Mouse (Mus musculus) cerebellum, adult 11 months (tissue): ENCODE results near the gene Trim3.

Source experiments
- DNase-seq: peaks from one replicate; pipeline ENCODE4 v3.0.0; 2022

Trim3 gene

DNA sequence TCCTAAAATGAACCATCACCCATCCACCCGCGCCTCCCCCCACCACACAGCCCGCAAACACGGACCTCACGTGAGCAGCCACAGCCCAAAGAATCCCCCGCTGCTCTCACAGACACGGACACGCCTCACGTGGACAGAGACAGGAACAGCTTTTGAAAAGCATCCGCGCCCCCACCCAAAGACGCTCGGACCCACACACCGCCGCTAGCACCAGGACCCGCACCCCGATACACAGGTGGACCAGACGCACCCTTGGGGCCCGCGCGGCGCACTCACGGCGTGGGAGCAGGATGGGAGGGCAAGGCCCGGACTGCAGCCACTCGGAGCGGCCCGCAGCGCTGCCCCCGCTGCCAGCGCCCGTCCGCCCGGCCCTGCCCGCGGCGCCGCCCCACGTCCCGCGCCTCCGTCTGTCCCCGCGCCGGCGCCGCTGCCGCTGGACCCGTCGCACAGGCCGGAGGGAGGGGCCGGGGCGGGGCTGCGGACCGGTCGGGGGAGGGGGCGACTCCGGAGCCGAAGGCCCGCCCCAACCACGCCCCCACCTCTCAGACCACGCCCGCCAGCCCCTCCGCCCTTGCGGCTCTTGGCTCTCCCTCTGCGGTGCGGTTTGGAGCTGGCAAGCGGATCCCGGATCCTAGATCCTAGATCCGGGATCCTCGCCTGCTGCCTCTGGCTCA is at the start of gene Trim3:
TSS of gene Trim3 (minus strand) at position 445 of the 674 bp plus-strand sequence.
- DNase-seq: peak; percentile 90

- peak; percentile 58 for DNase-seq
These were observed 17.5 kb upstream of the Trim3 start, which contains the start of gene Dnhd1 for GRCm38 (mm10) chr7:105650639-105651435. Gene Dnhd1, plus strand, starts transcription at chr7:105650827.

DNA sequence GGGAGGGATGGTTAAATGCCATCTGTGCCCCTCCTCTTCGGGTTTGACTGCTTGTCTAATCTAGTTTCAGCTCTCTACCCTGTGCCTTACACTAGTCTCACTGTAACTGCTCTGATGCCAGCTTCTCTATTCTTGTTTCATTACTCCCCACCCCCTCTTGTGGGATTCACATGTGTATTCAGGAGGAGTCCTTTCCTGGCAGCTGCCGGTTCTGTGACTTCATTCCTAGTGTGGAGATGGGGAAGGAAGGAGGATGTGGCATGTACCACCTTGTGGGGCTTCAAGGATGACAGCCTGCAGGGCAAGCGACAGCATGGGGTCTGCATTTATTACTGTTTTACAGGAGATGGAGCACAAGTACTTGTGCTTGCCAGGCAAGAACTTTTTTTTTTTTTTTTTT is 8.6 kb upstream of the Trim3 start:
- no peak for DNase-seq

GRCm38 (mm10) chr7:105640894-105641255 is 7.5 kb upstream of the Trim3 start:
- peak; percentile 57 for DNase-seq

- peak; percentile 94 for DNase-seq
These were observed 7.0 kb upstream of the Trim3 start, which contains the start of the genes Arfip2 and Gm45799 for GRCm38 (mm10) chr7:105640233-105640893. Gene Arfip2, minus strand, starts transcription at chr7:105640416. Gene Gm45799, plus strand, starts transcription at chr7:105640552.

- DNase-seq: no peak
These were observed 6.4 kb upstream of the Trim3 start, which contains the start of gene Timm10b for GRCm38 (mm10) chr7:105639756-105640155. Gene Timm10b, plus strand, starts transcription at chr7:105640056.

DNA sequence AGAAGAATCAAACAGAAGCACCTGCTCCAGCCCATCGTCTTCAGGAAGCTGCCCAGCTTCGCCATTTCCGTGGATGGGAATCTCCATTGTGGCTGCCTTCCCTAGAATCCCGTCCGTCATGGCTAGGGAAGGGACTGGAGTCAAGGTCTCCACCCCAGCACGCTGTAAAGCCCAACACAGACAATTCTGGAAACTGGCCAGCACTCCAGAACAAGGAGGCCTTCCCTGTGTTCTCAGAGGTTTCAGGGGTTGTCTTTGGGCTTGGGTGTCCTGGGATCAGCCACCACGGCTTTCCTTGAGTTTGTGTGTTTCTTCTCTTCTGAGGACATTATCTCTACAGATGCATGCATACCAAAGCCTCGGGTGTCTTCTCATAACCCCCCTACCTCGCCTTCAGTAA is 5.9 kb upstream of the Trim3 start:
- DNase-seq: no peak

DNA sequence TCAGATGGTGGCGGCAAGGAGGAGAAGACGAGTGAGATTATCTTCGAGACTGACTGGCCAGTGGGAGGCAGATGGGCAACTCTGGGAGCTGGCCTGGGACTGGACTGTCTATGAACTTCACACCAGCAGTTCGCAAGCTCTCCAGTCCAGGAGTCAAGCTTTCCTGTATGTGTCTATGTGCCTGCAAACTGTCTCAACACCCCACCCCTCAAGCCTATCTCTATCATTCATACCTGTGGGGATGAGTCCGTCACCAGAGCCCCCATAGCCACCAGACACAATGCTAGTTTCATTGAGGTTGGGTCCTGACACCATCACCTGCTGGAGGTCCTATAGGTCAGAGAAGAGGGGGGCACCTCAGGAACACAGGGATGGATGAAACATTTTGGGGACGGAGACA is 5.4 kb upstream of the Trim3 start:
- DNase-seq: no peak

DNA sequence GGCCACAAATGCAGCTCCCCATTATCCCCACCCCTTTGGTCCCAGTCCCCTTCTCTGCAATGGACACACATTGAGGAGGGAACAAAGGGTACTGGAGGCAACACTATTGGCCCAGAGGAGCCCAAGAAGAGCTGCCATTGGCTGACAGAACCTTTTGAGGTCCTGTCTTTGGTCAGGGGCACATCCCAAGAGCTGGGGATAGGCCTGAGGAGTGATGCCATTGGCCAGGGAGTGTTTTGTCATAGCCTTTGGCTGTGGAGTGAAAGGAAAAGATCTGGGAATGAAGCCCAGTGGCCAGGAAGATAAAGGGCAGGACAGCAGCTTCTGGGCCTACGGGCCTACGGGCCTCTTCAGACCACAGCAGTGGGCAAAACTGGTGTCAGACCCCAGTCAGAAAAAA is 2.4 kb upstream of the Trim3 start:
- no peak for DNase-seq

GRCm38 (mm10) chr7:105634272-105634920 is 1.0 kb upstream of the Trim3 start:
- DNase-seq: no peak

- DNase-seq: no peak
These were observed 397 bp upstream of the Trim3 start for GRCm38 (mm10) chr7:105633801-105634135.

DNA sequence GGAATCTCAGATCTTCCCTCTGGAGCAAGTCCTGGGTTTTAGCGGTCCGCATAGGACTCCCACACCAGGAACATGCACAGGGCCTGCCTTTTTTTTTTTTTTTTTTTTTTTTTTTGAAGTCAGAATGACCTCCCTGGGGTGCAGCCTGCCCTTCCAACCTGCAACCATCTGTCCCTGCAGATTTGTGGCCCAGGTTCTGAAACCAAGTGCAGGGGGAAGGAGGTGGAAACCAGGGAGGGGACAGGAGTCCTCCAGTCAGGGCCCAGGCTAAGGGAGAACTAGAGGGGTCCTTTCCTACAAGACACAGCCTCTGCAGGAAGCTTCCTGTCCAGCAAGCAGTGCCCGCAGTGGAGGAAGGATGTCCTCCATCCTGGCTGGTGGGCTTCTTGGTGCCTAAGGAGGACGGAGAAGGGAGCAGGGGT is 809 bp downstream of the Trim3 start:
- peak; percentile 73 for DNase-seq

DNA sequence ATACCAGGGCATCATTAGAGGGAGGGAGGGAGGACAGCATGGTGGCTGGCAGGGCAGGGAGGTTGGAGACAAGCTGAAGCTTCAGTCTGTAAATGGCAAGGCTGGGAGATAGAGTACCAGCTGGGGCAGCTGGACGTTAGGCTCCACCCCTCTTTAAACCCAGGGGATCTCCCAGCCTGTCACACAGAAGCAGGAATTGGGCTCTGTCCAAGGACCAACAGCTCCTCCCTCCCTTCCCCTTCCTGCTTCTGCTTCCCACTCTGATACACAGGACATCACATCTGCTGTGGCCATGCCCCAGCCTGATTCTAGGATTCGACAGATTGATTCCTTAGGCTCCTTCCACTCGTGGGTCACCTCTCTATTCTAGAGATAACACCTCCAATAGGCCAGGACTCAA is 4.7 kb downstream of the Trim3 start:
- DNase-seq: no peak

GRCm38 (mm10) chr7:105625397-105625796 is 8.0 kb downstream of the Trim3 start:
- peak; percentile 69 for DNase-seq

GRCm38 (mm10) chr7:105621646-105622292 is 11.6 kb downstream of the Trim3 start:
- DNase-seq: no peak

DNA sequence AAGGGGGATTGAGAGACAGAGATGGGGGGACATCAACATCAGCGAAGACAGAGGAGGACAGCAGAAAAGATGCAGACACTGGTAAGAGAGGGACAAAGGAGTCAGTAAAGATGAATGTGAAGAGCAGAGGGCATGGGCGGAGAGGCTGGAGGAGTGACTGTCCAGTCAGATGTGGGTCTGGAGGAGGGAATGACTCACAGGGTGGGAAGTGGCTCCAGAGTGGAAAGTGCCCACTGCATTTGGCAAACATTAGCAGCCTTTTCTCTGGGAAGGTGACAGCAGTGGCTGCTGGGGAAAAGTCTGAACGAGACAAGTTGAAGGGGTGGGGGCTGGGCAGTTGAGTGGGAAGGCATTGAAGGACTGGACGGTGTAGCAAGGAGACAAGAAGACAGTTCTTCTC is 12.3 kb downstream of the Trim3 start:
- no peak for DNase-seq

- DNase-seq: no peak
These were observed 13.7 kb downstream of the Trim3 start for GRCm38 (mm10) chr7:105619701-105620100.

GRCm38 (mm10) chr7:105617810-105618209 is 15.6 kb downstream of the Trim3 start:
- DNase-seq: no peak

DNA sequence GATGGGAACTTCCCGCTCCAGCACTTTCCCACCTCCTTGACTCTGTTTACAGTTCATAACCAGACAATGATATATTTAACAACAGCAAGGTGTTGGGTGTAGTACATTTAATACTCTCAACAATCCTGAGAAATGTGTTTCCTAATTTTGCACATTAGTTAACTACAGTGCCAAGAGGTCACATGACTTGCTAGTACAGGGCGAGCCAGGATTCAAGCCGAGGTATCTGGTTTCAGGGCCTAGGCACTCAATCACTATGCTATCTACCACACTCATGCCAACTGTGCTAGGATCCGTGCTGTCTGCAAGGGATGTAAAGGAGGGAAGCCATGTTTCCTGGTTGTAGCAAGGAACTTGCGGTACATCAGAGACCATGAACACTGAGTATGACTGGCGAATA is 16.8 kb downstream of the Trim3 start:
- DNase-seq: no peak

GRCm38 (mm10) chr7:105615720-105616119 is 17.7 kb downstream of the Trim3 start:
- DNase-seq: no peak

DNA sequence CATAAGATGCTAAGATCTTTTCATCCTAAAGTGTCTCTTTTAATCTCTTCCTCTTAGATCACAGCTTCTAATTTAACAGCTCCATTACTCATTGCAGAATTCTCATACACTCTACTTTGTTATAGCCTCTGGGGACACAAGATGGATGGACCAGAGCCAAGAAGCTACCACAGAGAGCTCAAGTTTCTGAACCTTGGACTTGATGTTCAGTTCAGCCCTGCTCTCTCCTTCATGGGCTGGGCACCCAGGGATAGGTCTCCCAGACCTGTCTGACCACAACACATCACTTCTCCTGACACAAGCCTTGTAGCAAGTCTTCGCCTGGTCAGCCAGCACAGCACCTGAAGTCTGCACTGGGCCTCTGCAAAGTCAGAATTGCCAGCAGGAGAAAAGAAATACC is 19.0 kb downstream of the Trim3 start:
- no peak for DNase-seq

- DNase-seq: no peak
These were observed 21.6 kb downstream of the Trim3 start for GRCm38 (mm10) chr7:105611767-105612166.

- DNase-seq: no peak
These were observed 24.9 kb downstream of the Trim3 start for GRCm38 (mm10) chr7:105608467-105608866.
